Mouse (Mus musculus) CH12.LX (cell line): Measurements from ENCODE around the gene Gfy.

Experiments
- CHD2 ChIP-seq: IDR thresholded peaks from 2 replicates; pipeline ENCODE4 v1.6.1; 2011; ENCODE audit warnings: low read length, improper control_type of control experiment
- CTCF ChIP-seq, 2 experiments: IDR thresholded peaks in 1 of 2; conservative IDR thresholded peaks in 1 of 2; 2 replicates each; pipeline ENCODE4 v1.5.1; 2011 to 2012; ENCODE audit warnings: low read depth in 2 of 2, low read length in 2 of 2, improper control_type of control experiment in 1 of 2, inconsistent platforms in 1 of 2, mild to moderate bottlenecking in 1 of 2, moderate library complexity in 1 of 2
- EP300 ChIP-seq: IDR thresholded peaks from 2 replicates; pipeline ENCODE4 v1.6.1; 2011; ENCODE audit warnings: low read length, improper control_type of control experiment
- ETS1 ChIP-seq: conservative IDR thresholded peaks from 2 replicates; pipeline ENCODE4 v1.6.1; 2012; ENCODE audit warnings: low read depth, mild to moderate bottlenecking, inconsistent platforms, low read length, improper control_type of control experiment, moderate library complexity
- HCFC1 ChIP-seq: IDR thresholded peaks from 2 replicates; pipeline ENCODE4 v1.6.1; 2012; ENCODE audit warnings: low read depth, mild to moderate bottlenecking, inconsistent platforms, low read length, improper control_type of control experiment
- KAT2A ChIP-seq: IDR thresholded peaks from 2 replicates; pipeline ENCODE4 v1.6.1; 2012; ENCODE audit warnings: low read length, improper control_type of control experiment, inconsistent platforms; ENCODE audit not compliant: insufficient replicate concordance
- NELFE ChIP-seq: IDR thresholded peaks from 2 replicates; pipeline ENCODE4 v1.6.1; 2011; ENCODE audit warnings: low read depth, low read length, improper control_type of control experiment
- NRF1 ChIP-seq: IDR thresholded peaks from 2 replicates; pipeline ENCODE4 v1.6.1; 2014; ENCODE audit warnings: low read depth, mild to moderate bottlenecking, inconsistent platforms, low read length, improper control_type of control experiment, moderate library complexity
- POLR2A ChIP-seq: IDR thresholded peaks from 2 replicates; pipeline ENCODE4 v1.6.1; 2011; ENCODE audit warnings: low read depth, mild to moderate bottlenecking, improper control_type of control experiment, low read length
- TBP ChIP-seq: conservative IDR thresholded peaks from 2 replicates; pipeline ENCODE4 v1.6.1; 2011; ENCODE audit warnings: low read depth, low read length, improper control_type of control experiment
- USF1 ChIP-seq: IDR thresholded peaks from 2 replicates; pipeline ENCODE4 v1.6.1; 2014; ENCODE audit warnings: low read depth, mild to moderate bottlenecking, inconsistent platforms, low read length, improper control_type of control experiment
- USF2 ChIP-seq: conservative IDR thresholded peaks from 2 replicates; pipeline ENCODE4 v1.6.1; 2011; ENCODE audit warnings: low read depth, low read length, improper control_type of control experiment
- ZKSCAN1 ChIP-seq: IDR thresholded peaks from 2 replicates; pipeline ENCODE4 v1.6.1; 2012; ENCODE audit warnings: low read depth, inconsistent platforms, low read length, improper control_type of control experiment, borderline replicate concordance
- ZMIZ1 ChIP-seq: IDR thresholded peaks from 2 replicates; pipeline ENCODE4 v1.6.1; 2012; ENCODE audit warnings: low read depth, mild to moderate bottlenecking, inconsistent platforms, low read length, improper control_type of control experiment

- no peak for TF ChIP-seq CTCF (conservative IDR thresholded peaks at IDR 0.05 in 1 of 2, IDR thresholded peaks at IDR 0.05 in 1 of 2; ENCODE audit: low read depth in 2 of 2, low read length in 2 of 2)
- TF ChIP-seq ZKSCAN1, result no peak
- TF ChIP-seq ZMIZ1, result 0 out of 2 replicates have a peak, but pooled peaks have one; percentile 5
- no peak for TF ChIP-seq KAT2A
- no peak; the same call in 1 of the 2 replicates for TF ChIP-seq POLR2A
- no peak for TF ChIP-seq HCFC1
- no peak for TF ChIP-seq CHD2
- no peak for TF ChIP-seq EP300
- TF ChIP-seq NELFE, result no peak
- TF ChIP-seq USF1, result no peak
- no peak for TF ChIP-seq USF2
- no peak for TF ChIP-seq TBP
- no peak for TF ChIP-seq ETS1
- no peak for TF ChIP-seq NRF1
These were observed 49.7 kb upstream of the Gfy start for GRCm38 (mm10) chr7:45229046-45229445.
